Mouse (Mus musculus): ENCODE data around the gene Asb13. TPM values are rescaled to one million over a fixed set of nuclear protein-coding genes. Genes with fewer than 3 reads are reported as not detected.

Gene Asb13
- polyA plus RNA-seq (2015; fragmentation: Nextera tagmentation; extraction: Ambion mirVana): 10.8 and 14.1 TPM in 2 replicates

GRCm38 (mm10) chr13:3633895-3634811, at the start of gene Asb13:
Gene Asb13 (plus strand): TSS chr13:3634032.
- peak within 1 kb of the TSS; percentile 71 for H3K9ac ChIP-seq
- no peaks in the 10 kb centered on the region for H3K4me1 ChIP-seq
- peak; percentile 96 for ATAC-seq (ENCODE audit: insufficient read depth, low FRiP score, low read depth)
- H3K27me3 ChIP-seq (replicated peaks): no peaks in the 10 kb centered on the region
- H3K27ac ChIP-seq: no peak within 1 kb of the TSS; the same call in 1 of the 2 replicates
- WGBS: under 1% methylated on average over 47 of the region's 47 CpGs
- peak within 1 kb of the TSS; percentile 86 for H3K4me2 ChIP-seq
- no peaks in the 10 kb centered on the region for H3K36me3 ChIP-seq
- H3K9me3 ChIP-seq: no peaks in the 10 kb centered on the region
- H3K4me3 ChIP-seq (replicated peaks): peak within 1 kb of the TSS; percentile 70

GRCm38 (mm10) chr13:3590789-3591188, 43.0 kb upstream of the Asb13 start:
- WGBS: 86% methylated on average over 3 of the region's 3 CpGs
- Histone ChIP-seq H3K9ac (no peak overlapping the region), H3K9me3 (no peaks in the 10 kb centered on the region), H3K27ac (no peak overlapping the region), H3K4me3 (replicated peaks) (no peak overlapping the region), H3K4me2 (no peak overlapping the region), H3K4me1 (no peaks in the 10 kb centered on the region), H3K27me3 (replicated peaks) (no peaks in the 10 kb centered on the region), H3K36me3 (peaks cover 22% of the 10 kb centered on the region)
- ATAC-seq (ENCODE audit: insufficient read depth, low FRiP score, low read depth): no peak

GRCm38 (mm10) chr13:3594311-3594710, 39.5 kb upstream of the Asb13 start:
- WGBS: 97% methylated on average over 1 of the region's 1 CpGs
- Histone ChIP-seq H3K27ac (no peak overlapping the region), H3K36me3 (peaks cover 15% of the 10 kb centered on the region), H3K4me1 (no peaks in the 10 kb centered on the region), H3K4me3 (replicated peaks) (no peak overlapping the region), H3K4me2 (no peak overlapping the region), H3K27me3 (replicated peaks) (no peaks in the 10 kb centered on the region), H3K9ac (no peak overlapping the region), H3K9me3 (no peaks in the 10 kb centered on the region)
- no peak for ATAC-seq (ENCODE audit: insufficient read depth, low FRiP score, low read depth)

GRCm38 (mm10) chr13:3596232-3596631, 37.6 kb upstream of the Asb13 start:
- Histone ChIP-seq H3K36me3 (peaks cover 7% of the 10 kb centered on the region; the same call in 1 of the 2 replicates), H3K4me1 (no peaks in the 10 kb centered on the region), H3K9ac (no peak overlapping the region), H3K9me3 (no peaks in the 10 kb centered on the region), H3K27me3 (replicated peaks) (no peaks in the 10 kb centered on the region), H3K4me2 (no peak overlapping the region), H3K27ac (no peak overlapping the region), H3K4me3 (replicated peaks) (no peak overlapping the region)
- WGBS: 91% methylated on average over 6 of the region's 6 CpGs
- no peak for ATAC-seq (ENCODE audit: insufficient read depth, low FRiP score, low read depth)

GRCm38 (mm10) chr13:3609780-3610117, 24.1 kb upstream of the Asb13 start:
- Histone ChIP-seq H3K4me3 (replicated peaks) (peak overlapping the region; percentile 99), H3K4me1 (no peaks in the 10 kb centered on the region), H3K4me2 (peak overlapping the region; percentile 75), H3K36me3 (no peaks in the 10 kb centered on the region), H3K27ac (peak overlapping the region; percentile 94; the same call in 1 of the 2 replicates), H3K9me3 (no peaks in the 10 kb centered on the region), H3K27me3 (replicated peaks) (no peaks in the 10 kb centered on the region), H3K9ac (peak overlapping the region; percentile 78; the same call in 1 of the 2 replicates)
- ATAC-seq (ENCODE audit: insufficient read depth, low FRiP score, low read depth): no peak
- WGBS: 17% methylated on average over 8 of the region's 8 CpGs

- H3K36me3 ChIP-seq: no peaks in the 10 kb centered on the region
Observed at GRCm38 (mm10) chr13:3610118-3610794, 23.6 kb upstream of the Asb13 start.

GRCm38 (mm10) chr13:3610795-3611438, 22.9 kb upstream of the Asb13 start, which contains the start of gene Fam208b:
Gene Fam208b (minus strand): TSS chr13:3611108.
- Histone ChIP-seq H3K27me3 (replicated peaks) (no peaks in the 10 kb centered on the region), H3K9me3 (no peaks in the 10 kb centered on the region), H3K4me2 (peak within 1 kb of the TSS; percentile 75), H3K9ac (peak within 1 kb of the TSS; percentile 78), H3K4me3 (replicated peaks) (peak within 1 kb of the TSS; percentile 99), H3K4me1 (no peaks in the 10 kb centered on the region), H3K27ac (peak within 1 kb of the TSS; percentile 94), H3K36me3 (no peaks in the 10 kb centered on the region)
- ATAC-seq (ENCODE audit: insufficient read depth, low FRiP score, low read depth): peak; percentile 100
- WGBS: under 1% methylated on average over 58 of the region's 58 CpGs

More at GRCm38 (mm10) chr13:3610118-3610794, 23.6 kb upstream of the Asb13 start:
- H3K4me1 ChIP-seq: no peaks in the 10 kb centered on the region
- no peaks in the 10 kb centered on the region for H3K27me3 ChIP-seq (replicated peaks)
- WGBS: under 1% methylated on average over 49 of the region's 50 CpGs
- H3K27ac ChIP-seq: peak overlapping the region; percentile 94
- H3K9me3 ChIP-seq: no peaks in the 10 kb centered on the region
- peak; percentile 8; the same call in 1 of the 2 replicates for ATAC-seq (ENCODE audit: insufficient read depth, low FRiP score, low read depth)
- peak overlapping the region; percentile 75 for H3K4me2 ChIP-seq
- peak overlapping the region; percentile 99 for H3K4me3 ChIP-seq (replicated peaks)
- H3K9ac ChIP-seq: peak overlapping the region; percentile 78

- no peak overlapping the region for H3K9ac ChIP-seq
- no peaks in the 10 kb centered on the region for H3K36me3 ChIP-seq
- no peak overlapping the region for H3K4me3 ChIP-seq (replicated peaks)
- no peaks in the 10 kb centered on the region for H3K27me3 ChIP-seq (replicated peaks)
- 49% methylated on average over 3 of the region's 3 CpGs for WGBS
- H3K4me2 ChIP-seq: no peak overlapping the region
- ATAC-seq (ENCODE audit: insufficient read depth, low FRiP score, low read depth): no peak
- no peak overlapping the region for H3K27ac ChIP-seq
- no peaks in the 10 kb centered on the region for H3K4me1 ChIP-seq
- no peaks in the 10 kb centered on the region for H3K9me3 ChIP-seq
Observed at GRCm38 (mm10) chr13:3627139-3627538, 6.7 kb upstream of the Asb13 start.

- Histone ChIP-seq H3K36me3 (no peaks in the 10 kb centered on the region), H3K9ac (no peak overlapping the region), H3K4me1 (no peaks in the 10 kb centered on the region), H3K27me3 (replicated peaks) (no peaks in the 10 kb centered on the region), H3K4me3 (replicated peaks) (no peak overlapping the region), H3K27ac (no peak overlapping the region), H3K9me3 (no peaks in the 10 kb centered on the region), H3K4me2 (no peak overlapping the region)
- ATAC-seq (ENCODE audit: insufficient read depth, low FRiP score, low read depth): no peak
- WGBS: 8% methylated on average over 3 of the region's 3 CpGs
Observed at GRCm38 (mm10) chr13:3628102-3628501, 5.7 kb upstream of the Asb13 start.

GRCm38 (mm10) chr13:3632551-3632950, 1.3 kb upstream of the Asb13 start:
- no peak overlapping the region for H3K27ac ChIP-seq
- no peak for ATAC-seq (ENCODE audit: insufficient read depth, low FRiP score, low read depth)
- H3K27me3 ChIP-seq (replicated peaks): no peaks in the 10 kb centered on the region
- no peaks in the 10 kb centered on the region for H3K4me1 ChIP-seq
- H3K9me3 ChIP-seq: no peaks in the 10 kb centered on the region
- no peak overlapping the region for H3K9ac ChIP-seq
- no peaks in the 10 kb centered on the region for H3K36me3 ChIP-seq
- H3K4me2 ChIP-seq: no peak overlapping the region
- WGBS: 83% methylated on average over 9 of the region's 9 CpGs
- no peak overlapping the region for H3K4me3 ChIP-seq (replicated peaks)

GRCm38 (mm10) chr13:3633131-3633530, 701 bp upstream of the Asb13 start:
- WGBS: 39% methylated on average over 6 of the region's 6 CpGs
- no peak overlapping the region for H3K4me2 ChIP-seq
- no peak overlapping the region; the same call in 1 of the 2 replicates for H3K4me3 ChIP-seq (replicated peaks)

More at GRCm38 (mm10) chr13:3633131-3633530, 701 bp upstream of the Asb13 start:
- ATAC-seq (ENCODE audit: insufficient read depth, low FRiP score, low read depth): no peak
- Histone ChIP-seq H3K36me3 (no peaks in the 10 kb centered on the region), H3K4me1 (no peaks in the 10 kb centered on the region), H3K9me3 (no peaks in the 10 kb centered on the region), H3K27me3 (replicated peaks) (no peaks in the 10 kb centered on the region), H3K9ac (no peak overlapping the region), H3K27ac (no peak overlapping the region)

Measured in stomach, embryonic 15.5 days (tissue).